Mouse (Mus musculus): ENCODE data around the gene Spats1.

DNA sequence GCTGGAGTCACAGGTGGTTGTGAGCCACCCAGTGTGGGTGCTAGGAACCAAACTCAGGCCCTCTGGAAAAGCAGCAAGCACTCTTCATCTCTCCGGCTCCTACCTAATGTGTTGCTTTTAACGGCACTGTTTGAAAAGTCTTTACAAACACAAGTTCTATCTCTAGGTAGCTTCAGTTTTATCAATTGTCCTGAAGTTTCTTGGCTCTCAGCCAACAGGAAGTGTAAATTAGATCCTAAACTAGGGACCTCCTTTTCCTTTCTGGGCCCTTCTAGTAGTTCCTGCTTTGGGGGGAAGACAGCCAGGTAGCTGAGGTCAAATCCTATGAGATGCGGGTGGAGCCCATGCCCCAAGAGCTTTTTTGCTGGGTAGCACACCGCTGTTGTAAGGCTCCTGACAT, 35.7 kb upstream of the Spats1 start:
- TF ChIP-seq CTCF (IDR thresholded peaks at IDR 0.05; ENCODE audit: extremely low read depth, insufficient read length, insufficient replicate concordance, low read depth, low read length) (no peak), POLR2A (IDR thresholded peaks at IDR 0.05; ENCODE audit: low read depth, low read length) (no peak)

All from small intestine, adult 2 months (tissue).